Mouse (Mus musculus) left cerebral cortex, adult 11 months (tissue): ENCODE results near the gene Slit3.

Source experiments
- DNase-seq: peaks from one replicate; pipeline ENCODE4 v3.0.0; 2022; ENCODE audit warnings: low spot score

Slit3 gene

GRCm38 (mm10) chr11:35593146-35594034 lies 472.4 kb downstream of the Slit3 start:
- no peak for DNase-seq

GRCm38 (mm10) chr11:35596064-35596463 lies 475.0 kb downstream of the Slit3 start:
- DNase-seq = no peak

- no peak for DNase-seq
Observed at GRCm38 (mm10) chr11:35597882-35598281, 476.9 kb downstream of the Slit3 start.

GRCm38 (mm10) chr11:35598732-35599131 lies 477.7 kb downstream of the Slit3 start:
- no peak for DNase-seq

GRCm38 (mm10) chr11:35601652-35602240 lies 480.7 kb downstream of the Slit3 start:
- no peak for DNase-seq

- no peak for DNase-seq
Observed at GRCm38 (mm10) chr11:35602586-35602985, 481.6 kb downstream of the Slit3 start.

GRCm38 (mm10) chr11:35603946-35604345 lies 482.9 kb downstream of the Slit3 start:
- no peak for DNase-seq

- no peak for DNase-seq
Observed at GRCm38 (mm10) chr11:35604848-35605790, 484.1 kb downstream of the Slit3 start.

GRCm38 (mm10) chr11:35607191-35607590 lies 486.2 kb downstream of the Slit3 start:
- DNase-seq = peak; percentile 47

- DNase-seq = no peak
Observed at GRCm38 (mm10) chr11:35608794-35609193, 487.8 kb downstream of the Slit3 start.

GRCm38 (mm10) chr11:35612262-35612896 lies 491.4 kb downstream of the Slit3 start:
- no peak for DNase-seq

GRCm38 (mm10) chr11:35614530-35614929 lies 493.5 kb downstream of the Slit3 start:
- no peak for DNase-seq

GRCm38 (mm10) chr11:35619421-35619820 lies 498.4 kb downstream of the Slit3 start:
- DNase-seq = no peak

GRCm38 (mm10) chr11:35622736-35623135 lies 501.7 kb downstream of the Slit3 start:
- DNase-seq = no peak

- no peak for DNase-seq
Observed at GRCm38 (mm10) chr11:35624515-35625270, 503.7 kb downstream of the Slit3 start.

- DNase-seq = no peak
Observed at GRCm38 (mm10) chr11:35625576-35625975, 504.6 kb downstream of the Slit3 start.

- no peak for DNase-seq
Observed at GRCm38 (mm10) chr11:35626161-35626885, 505.3 kb downstream of the Slit3 start.

- DNase-seq = no peak
Observed at GRCm38 (mm10) chr11:35627815-35628214, 506.8 kb downstream of the Slit3 start.

- no peak for DNase-seq
Observed at GRCm38 (mm10) chr11:35632262-35632661, 511.2 kb downstream of the Slit3 start.

GRCm38 (mm10) chr11:35637102-35637501 lies 516.1 kb downstream of the Slit3 start:
- no peak for DNase-seq
